Mouse (Mus musculus): ENCODE measurements around the gene Nacc1.

DNA sequence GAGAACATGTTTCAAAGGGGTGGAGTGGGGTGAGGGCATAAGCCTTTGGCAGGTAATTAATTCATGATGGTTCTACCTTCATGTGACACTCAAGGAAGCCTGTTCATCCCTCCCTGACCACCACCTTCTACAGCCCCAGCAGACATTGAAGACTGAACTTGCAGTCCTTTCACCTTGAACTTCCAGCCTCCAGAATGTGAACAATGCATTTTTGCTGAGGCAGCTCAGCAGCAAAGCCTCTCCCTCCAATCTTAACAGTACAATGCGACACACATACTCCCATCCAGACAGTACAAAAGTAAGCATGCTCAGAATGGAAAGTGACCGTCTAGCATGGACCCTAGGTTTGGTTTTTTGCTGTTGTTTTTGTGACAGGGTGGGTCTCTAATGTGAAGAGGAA lies 6.2 kb downstream of the Nacc1 start:
- TF ChIP-seq CTCF (IDR thresholded peaks at IDR 0.05; ENCODE audit: low read depth, low read length) (no peak), POLR2A (IDR thresholded peaks at IDR 0.05; ENCODE audit: extremely low read depth, insufficient read depth, low read length) (no peak)

Data from liver, adult 2 months (tissue).